Mouse (Mus musculus) frontal cortex, postnatal 36 days (tissue): ENCODE results near the gene Tnk1.
"Not testable (repeated sequence)": the region's sequence is repeated elsewhere in the genome, so short reads cannot be mapped to it uniquely, and the experiment has no call there.

ENCODE experiments used
- DNase-seq, 2 experiments: peaks; one replicate each; pipeline ENCODE4 v3.0.0; 2022; ENCODE audit warnings: low spot score in 2 of 2

Gene Tnk1

GRCm38 (mm10) chr11:69878952-69879351, 20.4 kb upstream of the Tnk1 start:
- DNase-seq = no peak

GRCm38 (mm10) chr11:69878399-69878798, 19.9 kb upstream of the Tnk1 start:
- DNase-seq = no peak

GRCm38 (mm10) chr11:69877878-69878277, 19.3 kb upstream of the Tnk1 start, which contains the start of gene Tmem95:
Tmem95 (minus strand) TSS chr11:69878018.
- DNase-seq = no peak

GRCm38 (mm10) chr11:69876867-69877266, 18.3 kb upstream of the Tnk1 start:
- DNase-seq = peak; percentile 71 to 72

GRCm38 (mm10) chr11:69876186-69876585, 17.7 kb upstream of the Tnk1 start:
- DNase-seq = peak in 1 of 2 experiments; percentile 27

GRCm38 (mm10) chr11:69872451-69872850, 13.9 kb upstream of the Tnk1 start:
- no peak for DNase-seq

- DNase-seq = no peak
Observed at GRCm38 (mm10) chr11:69871822-69872221, 13.3 kb upstream of the Tnk1 start.

- no peak for DNase-seq
Observed at GRCm38 (mm10) chr11:69870289-69871069, 11.9 kb upstream of the Tnk1 start.

- DNase-seq = no peak
Observed at GRCm38 (mm10) chr11:69867335-69867734, 8.8 kb upstream of the Tnk1 start.

- no peak for DNase-seq
Observed at GRCm38 (mm10) chr11:69865561-69865960, 7.0 kb upstream of the Tnk1 start.

GRCm38 (mm10) chr11:69864138-69864860, 5.8 kb upstream of the Tnk1 start:
- DNase-seq = no peak

GRCm38 (mm10) chr11:69863729-69864128, 5.2 kb upstream of the Tnk1 start:
- DNase-seq = not testable (repeated sequence)

- no peak for DNase-seq
Observed at GRCm38 (mm10) chr11:69855347-69855746, 3.2 kb downstream of the Tnk1 start.

- DNase-seq = no peak
Observed at GRCm38 (mm10) chr11:69854680-69855079, 3.9 kb downstream of the Tnk1 start.

GRCm38 (mm10) chr11:69853994-69854393, 4.5 kb downstream of the Tnk1 start:
- DNase-seq = no peak

- DNase-seq = no peak
Observed at GRCm38 (mm10) chr11:69850754-69851153, 7.8 kb downstream of the Tnk1 start.

GRCm38 (mm10) chr11:69849884-69850283, 8.6 kb downstream of the Tnk1 start:
- no peak for DNase-seq

GRCm38 (mm10) chr11:69849128-69849527, 9.4 kb downstream of the Tnk1 start:
- no peak for DNase-seq

GRCm38 (mm10) chr11:69848021-69848420, 10.5 kb downstream of the Tnk1 start:
- DNase-seq = no peak

- DNase-seq = no peak
Observed at GRCm38 (mm10) chr11:69846738-69847688, 11.5 kb downstream of the Tnk1 start.

- DNase-seq = peak; percentile 87 to 89
Observed at GRCm38 (mm10) chr11:69846198-69846680, 12.3 kb downstream of the Tnk1 start, which contains the start of gene Plscr3. Plscr3 (plus strand) TSS chr11:69846376.

- no peak for DNase-seq
Observed at GRCm38 (mm10) chr11:69838714-69839104, 19.8 kb downstream of the Tnk1 start.
